Mouse (Mus musculus) MEL (cell line): ENCODE data around the gene Dhx29. TPM values are rescaled to one million over a fixed set of nuclear protein-coding genes. Genes with fewer than 3 reads are reported as not detected.

Experiments used
- DNase-seq: peaks from one replicate; pipeline ENCODE4 v3.0.0; 2011; ENCODE audit warnings: low read depth, low spot score
- H3K27ac ChIP-seq: 2 replicates; pipeline ENCODE4 v1.5.1; 2012; ENCODE audit warnings: low read depth, mild to moderate bottlenecking, control low read depth, low read length, moderate library complexity; ENCODE audit not compliant: control insufficient read depth
- H3K27me3 ChIP-seq, 2 experiments: fragments of 150-350 bp in 1 of 2; sonication (generic) in 1 of 2; 2 replicates each; pipeline ENCODE4 v1.6.1; 2012; ENCODE audit warnings: low read length in 2 of 2, mild to moderate bottlenecking in 2 of 2, improper control_type of control experiment in 1 of 2, moderate library complexity in 1 of 2; ENCODE audit not compliant: insufficient read depth in 2 of 2, control insufficient read depth in 1 of 2
- H3K36me3 ChIP-seq, 2 experiments: 2 replicates each; pipeline ENCODE4 v1.6.1; 2012 to 2014; ENCODE audit warnings: low read length in 2 of 2, improper control_type of control experiment in 1 of 2, inconsistent platforms in 1 of 2, mild to moderate bottlenecking in 1 of 2; ENCODE audit not compliant: insufficient read depth in 2 of 2, control insufficient read depth in 1 of 2
- H3K4me1 ChIP-seq, 2 experiments: fragments of 150-350 bp in 1 of 2; sonication (generic) in 1 of 2; 2 replicates each; pipeline ENCODE4 v1.6.1; 2012; ENCODE audit warnings: low read length in 2 of 2, improper control_type of control experiment in 1 of 2, mild to moderate bottlenecking in 1 of 2; ENCODE audit not compliant: insufficient read depth in 2 of 2, control insufficient read depth in 1 of 2
- H3K4me3 ChIP-seq, 2 experiments: fragments of 150-350 bp in 1 of 2; sonication (generic) in 1 of 2; 2 replicates each; pipeline ENCODE4 v1.5.1; 2012; ENCODE audit warnings: low read depth in 2 of 2, low read length in 2 of 2, mild to moderate bottlenecking in 2 of 2, moderate library complexity in 2 of 2, control low read depth in 1 of 2, improper control_type of control experiment in 1 of 2; ENCODE audit not compliant: control insufficient read depth in 1 of 2, insufficient read depth in 1 of 2
- H3K79me2 ChIP-seq: 2 replicates; pipeline ENCODE4 v1.6.1; 2012; ENCODE audit warnings: mild to moderate bottlenecking, low read length, moderate library complexity; ENCODE audit not compliant: control insufficient read depth, poor library complexity, insufficient read depth
- H3K9ac ChIP-seq: 2 replicates; pipeline ENCODE4 v1.6.1; 2012; ENCODE audit warnings: low read depth, mild to moderate bottlenecking, control low read depth, low read length, moderate library complexity; ENCODE audit not compliant: control insufficient read depth, poor library complexity, severe bottlenecking
- H3K9me3 ChIP-seq: fragments of 150-350 bp; sonication (generic); replicated peaks from 2 replicates; pipeline ENCODE4 v1.6.1; 2012; ENCODE audit warnings: mild to moderate bottlenecking, low read length, improper control_type of control experiment, moderate library complexity; ENCODE audit not compliant: insufficient read depth
- CHD2 ChIP-seq: IDR thresholded peaks from 2 replicates; pipeline ENCODE4 v1.6.1; 2011; ENCODE audit warnings: low read length, improper control_type of control experiment
- E2F4 ChIP-seq: IDR thresholded peaks from 2 replicates; pipeline ENCODE4 v1.6.1; 2011; ENCODE audit warnings: low read depth, low read length, improper control_type of control experiment, borderline replicate concordance
- KAT2A ChIP-seq: conservative IDR thresholded peaks from 2 replicates; pipeline ENCODE4 v1.6.1; 2012; ENCODE audit warnings: low read depth, low read length, improper control_type of control experiment, inconsistent platforms
- MAFK ChIP-seq: IDR thresholded peaks from 2 replicates; pipeline ENCODE4 v1.6.1; 2011; ENCODE audit warnings: low read depth, mild to moderate bottlenecking, low read length, improper control_type of control experiment, borderline replicate concordance
- MAZ ChIP-seq: IDR thresholded peaks from 2 replicates; pipeline ENCODE4 v1.6.1; 2012; ENCODE audit warnings: low read depth, mild to moderate bottlenecking, inconsistent platforms, low read length, improper control_type of control experiment
- MXI1 ChIP-seq: IDR thresholded peaks from 2 replicates; pipeline ENCODE4 v1.6.1; 2011; ENCODE audit warnings: mild to moderate bottlenecking, low read depth, low read length, improper control_type of control experiment
- NELFE ChIP-seq: IDR thresholded peaks from 2 replicates; pipeline ENCODE4 v1.6.1; 2011; ENCODE audit warnings: low read depth, low read length, improper control_type of control experiment
- NRF1 ChIP-seq: IDR thresholded peaks from 2 replicates; pipeline ENCODE4 v1.6.1; 2014; ENCODE audit warnings: low read depth, mild to moderate bottlenecking, inconsistent platforms, low read length, improper control_type of control experiment, moderate library complexity; ENCODE audit not compliant: poor library complexity, insufficient read depth, severe bottlenecking
- POLR2A ChIP-seq, 2 experiments: IDR thresholded peaks; 2 replicates each; pipeline ENCODE4 v1.6.1; 2011 to 2012; ENCODE audit warnings: low read length in 2 of 2, mild to moderate bottlenecking in 2 of 2, control low read depth in 1 of 2, improper control_type of control experiment in 1 of 2, low read depth in 1 of 2, moderate library complexity in 1 of 2; ENCODE audit not compliant: control insufficient read depth in 1 of 2, insufficient read depth in 1 of 2, poor library complexity in 1 of 2
- POLR2AphosphoS2 ChIP-seq: IDR thresholded peaks from 2 replicates; pipeline ENCODE4 v1.6.1; 2011; ENCODE audit warnings: low read length, improper control_type of control experiment
- POLR2AphosphoS5 ChIP-seq: IDR thresholded peaks from 2 replicates; pipeline ENCODE4 v1.6.1; 2012; ENCODE audit warnings: low read depth, borderline replicate concordance, mild to moderate bottlenecking, inconsistent platforms, low read length, moderate library complexity, mixed read lengths
- RCOR1 ChIP-seq: IDR thresholded peaks from 2 replicates; pipeline ENCODE4 v1.6.1; 2012; ENCODE audit warnings: low read depth, mild to moderate bottlenecking, inconsistent platforms, low read length, improper control_type of control experiment
- SMC3 ChIP-seq: IDR thresholded peaks from 2 replicates; pipeline ENCODE4 v1.6.1; 2011; ENCODE audit warnings: low read depth, low read length, improper control_type of control experiment
- TAL1 ChIP-seq: IDR thresholded peaks from 2 replicates; pipeline ENCODE4 v1.6.1; 2012; ENCODE audit warnings: mild to moderate bottlenecking, inconsistent platforms, low read length, moderate library complexity, mixed read lengths
- TBP ChIP-seq: IDR thresholded peaks from 2 replicates; pipeline ENCODE4 v1.8.0; 2011; ENCODE audit warnings: low read depth, low read length, improper control_type of control experiment
- UBTF ChIP-seq: IDR thresholded peaks from 2 replicates; pipeline ENCODE4 v1.6.1; 2012; ENCODE audit warnings: low read depth, mild to moderate bottlenecking, inconsistent platforms, low read length, improper control_type of control experiment, moderate library complexity, borderline replicate concordance; ENCODE audit not compliant: insufficient read depth
- USF1 ChIP-seq: IDR thresholded peaks from 2 replicates; pipeline ENCODE4 v1.6.1; 2014; ENCODE audit warnings: low read depth, mild to moderate bottlenecking, inconsistent platforms, low read length, improper control_type of control experiment, moderate library complexity
- ZC3H11A ChIP-seq: IDR thresholded peaks from 2 replicates; pipeline ENCODE4 v1.6.1; 2012; ENCODE audit warnings: low read depth, mild to moderate bottlenecking, inconsistent platforms, low read length, improper control_type of control experiment
- ZMIZ1 ChIP-seq: IDR thresholded peaks from 2 replicates; pipeline ENCODE4 v1.6.1; 2012; ENCODE audit warnings: low read depth, mild to moderate bottlenecking, inconsistent platforms, low read length, improper control_type of control experiment, moderate library complexity
- polyA plus RNA-seq, 2 experiments: library from polyadenylated mRNA; stranded (reverse) in 1 of 2; unstranded in 1 of 2; fragments of >175 nt in 1 of 2; fragments of >200 nt in 1 of 2; gene quantifications; 2 replicates each; pipeline versions ENCODE4 v1.2.1 to v1.2.4; 2012; ENCODE audit warnings: low replicate concordance in 2 of 2, low read depth in 1 of 2; ENCODE audit not compliant: insufficient read length in 2 of 2, insufficient read depth in 1 of 2, missing spikeins in 1 of 2
- total RNA-seq: library from RNA; depleted of rRNA; stranded (reverse); fragments of 300-350 nt; gene quantifications from 2 replicates; pipeline ENCODE4 v1.2.3, GENCODE M21; 2012

Gene Dhx29
- total and polyA plus RNA-seq, 3 experiments, result 25.3 to 41.2 (median 26.7) TPM

DNA sequence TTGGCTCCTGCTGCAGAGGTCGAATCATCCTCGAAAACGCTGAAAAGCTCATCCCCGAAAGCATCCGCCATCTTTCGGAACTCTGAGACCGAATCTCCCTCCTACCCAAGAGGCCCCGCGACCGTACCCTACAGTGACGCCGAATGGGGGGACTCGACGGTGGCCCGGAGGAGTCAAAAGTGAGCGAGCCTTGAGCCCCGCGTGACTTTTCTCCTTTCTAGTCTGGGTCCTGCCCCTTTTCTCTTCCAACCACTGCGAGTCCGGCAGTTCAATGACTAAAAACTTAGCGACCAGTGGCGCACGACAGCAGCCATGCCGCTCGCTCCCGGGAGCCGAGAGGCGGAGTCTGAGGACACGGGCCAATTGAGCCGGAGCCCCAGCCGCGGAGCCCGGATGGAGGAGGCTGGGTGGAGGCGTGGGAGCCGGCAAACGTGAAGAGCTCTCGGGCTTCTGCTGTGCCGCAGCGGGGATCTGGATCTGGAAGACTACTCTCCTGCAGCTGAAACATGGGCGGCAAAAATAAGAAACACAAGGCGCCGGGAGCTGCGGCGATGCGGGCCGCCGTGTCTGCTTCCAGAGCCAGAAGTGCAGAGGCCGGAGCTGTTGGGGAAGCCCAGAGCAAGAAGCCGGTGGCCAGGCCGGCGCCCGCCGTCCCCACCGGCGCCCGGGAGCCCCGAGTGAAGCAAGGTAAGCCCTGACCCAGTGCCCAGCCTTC lies at the start of gene Dhx29, which contains the start of gene Mtrex (continued):
- TF ChIP-seq TAL1, result no peak
- TF ChIP-seq RCOR1, result no peak
- TF ChIP-seq POLR2AphosphoS2, result peak; percentile 72; the same call in 1 of the 2 replicates
- TF ChIP-seq MXI1, result peak; percentile 96

DNA sequence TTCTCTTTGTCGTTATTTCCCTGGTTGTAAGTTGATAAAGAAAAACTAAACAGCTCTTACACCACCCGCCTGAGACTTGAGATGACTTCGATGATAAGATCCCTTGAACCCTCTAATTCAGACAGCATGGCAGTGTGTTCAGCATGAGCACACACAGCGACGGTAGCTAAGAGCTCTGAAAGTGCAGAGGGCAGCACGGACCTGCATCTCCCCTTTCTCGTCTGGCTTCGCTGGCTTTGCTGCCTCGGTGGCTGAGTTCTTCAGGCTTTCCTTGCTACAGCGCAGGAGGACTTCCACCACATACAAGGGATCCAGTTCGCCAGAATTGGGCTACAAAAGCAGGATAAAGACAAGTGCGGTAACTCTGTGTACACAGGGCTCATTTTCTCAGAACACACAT lies 40.0 kb upstream of the Dhx29 start:
- no peaks in the 10 kb centered on the region for H3K9me3 ChIP-seq

DNA sequence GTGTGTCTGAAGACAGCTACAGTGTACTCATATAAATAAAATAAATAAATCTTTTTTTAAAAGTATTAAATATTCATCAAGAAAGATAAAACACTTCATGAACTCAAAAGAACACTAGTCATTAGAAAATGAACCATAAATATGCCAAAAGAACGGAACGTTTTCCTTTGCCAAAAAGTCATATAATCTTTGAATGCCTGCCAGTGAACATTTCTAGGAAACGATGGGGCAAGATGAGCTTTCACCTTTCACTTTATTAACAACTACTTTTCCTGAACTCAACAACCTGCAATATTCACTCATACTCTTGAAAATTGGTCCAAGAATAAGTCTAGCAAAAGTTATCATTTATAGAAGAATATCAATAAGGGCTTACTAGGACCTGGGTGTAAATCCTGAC lies 25.1 kb upstream of the Dhx29 start:
- no peak for DNase-seq
- H3K9me3 ChIP-seq, result no peaks in the 10 kb centered on the region

More for the DNA sequence above, 40.0 kb upstream of the Dhx29 start:
- DNase-seq, result no peak
- H3K9ac ChIP-seq, result no peak overlapping the region
- H3K4me3 ChIP-seq, result no peak overlapping the region
- no peak for TF ChIP-seq POLR2AphosphoS2
- TF ChIP-seq TBP, result no peak
- TF ChIP-seq POLR2A (IDR thresholded peaks at IDR 0.05; ENCODE audit: control insufficient read depth in 1 of 2, insufficient read depth in 1 of 2, low read depth in 1 of 2, low read length in 2 of 2, poor library complexity in 1 of 2), result no peak
- no peak for TF ChIP-seq MAZ
- TF ChIP-seq MXI1, result no peak
- TF ChIP-seq POLR2AphosphoS5, result no peak
- no peak overlapping the region for H3K27ac ChIP-seq
- peaks cover 0 to 40% of the 10 kb centered on the region in 2 experiments; a peak in 3 of 4 replicates for H3K36me3 ChIP-seq
- H3K79me2 ChIP-seq, result no peaks in the 10 kb centered on the region
- no peaks in the 10 kb centered on the region for H3K4me1 ChIP-seq
- no peaks in the 10 kb centered on the region for H3K27me3 ChIP-seq

More for the DNA sequence above, 25.1 kb upstream of the Dhx29 start:
- peaks cover 0 to 59% of the 10 kb centered on the region in 2 experiments; a peak in 2 of 4 replicates for H3K36me3 ChIP-seq
- no peak overlapping the region for H3K27ac ChIP-seq
- H3K79me2 ChIP-seq, result no peaks in the 10 kb centered on the region
- no peaks in the 10 kb centered on the region for H3K4me1 ChIP-seq
- no peak overlapping the region for H3K9ac ChIP-seq
- no peak overlapping the region for H3K4me3 ChIP-seq
- H3K27me3 ChIP-seq, result no peaks in the 10 kb centered on the region
- no peak for TF ChIP-seq NRF1
- TF ChIP-seq NELFE, result no peak
- no peak for TF ChIP-seq ZMIZ1
- no peak for TF ChIP-seq MAFK
- no peak for TF ChIP-seq ZC3H11A
- no peak for TF ChIP-seq TAL1
- TF ChIP-seq KAT2A, result no peak
- TF ChIP-seq UBTF, result no peak
- no peak for TF ChIP-seq USF1
- no peak for TF ChIP-seq CHD2
- no peak for TF ChIP-seq E2F4
- TF ChIP-seq SMC3, result no peak
